Mouse (Mus musculus): ENCODE results near the gene Olfr1351.
"Not testable (repeated sequence)": the region's sequence is repeated elsewhere in the genome, so short reads cannot be mapped to it uniquely, and the experiment has no call there.

DNA sequence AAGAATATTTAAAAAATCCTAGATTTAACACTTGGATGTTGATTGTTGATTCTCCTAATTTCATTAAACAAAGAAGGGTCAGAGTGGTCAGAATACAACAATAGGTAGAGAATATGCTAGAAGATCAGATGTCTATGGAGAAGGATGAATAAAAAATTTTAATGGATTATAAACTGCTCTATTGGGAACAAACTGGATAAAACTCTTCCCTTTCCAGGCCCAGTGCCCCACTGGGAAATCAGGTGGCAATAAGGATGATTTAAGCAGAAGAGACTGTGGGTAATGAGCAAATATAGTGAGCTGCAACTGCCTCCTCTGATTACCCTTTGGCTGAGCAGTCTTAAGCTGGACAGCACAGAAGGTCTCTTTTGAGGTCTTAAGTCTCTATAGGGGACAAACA, 49.3 kb upstream of the Olfr1351 start, which contains the start of gene Olfr1353:
- not testable (repeated sequence) for TF ChIP-seq POLR2A (IDR thresholded peaks at IDR 0.05; ENCODE audit: extremely low read depth, insufficient read depth, low read length); CTCF (IDR thresholded peaks at IDR 0.05; ENCODE audit: low read depth, low read length)
